Mouse (Mus musculus) heart, postnatal 0 days (tissue): ENCODE data around the gene Robo1. TPM values are rescaled to one million over a fixed set of nuclear protein-coding genes. Genes with fewer than 3 reads are reported as not detected.
A peak's percentile ranks its signal among the peaks of the same experiment; 100 is the strongest.

Experiments
- ATAC-seq: fragments of 200-750 bp; cut with Nextera tagmentation; 2 replicates; pipeline ENCODE4 v1.8.0; 2017; ENCODE audit warnings: low read depth, moderate number of reproducible peaks, moderate library complexity; ENCODE audit not compliant: insufficient read depth
- DNase-seq: peaks from one replicate; pipeline ENCODE4 v3.0.0-alpha.2; 2016; ENCODE audit warnings: low spot score
- H3K27ac ChIP-seq: fragments of 300-500 bp; sonication (generic); 2 replicates; pipeline ENCODE4 v1.5.1; 2014; ENCODE audit warnings: low read depth, mild to moderate bottlenecking
- H3K27me3 ChIP-seq: fragments of 300-500 bp; sonication (generic); 2 replicates; pipeline ENCODE4 v1.6.1; 2014; ENCODE audit warnings: low read length, mixed read lengths; ENCODE audit not compliant: control insufficient read depth, insufficient read depth
- H3K36me3 ChIP-seq: fragments of 300-500 bp; sonication (generic); replicated peaks from 2 replicates; pipeline ENCODE4 v1.6.1; 2014; ENCODE audit warnings: low read length, mixed read lengths; ENCODE audit not compliant: control insufficient read depth, insufficient read depth
- H3K4me1 ChIP-seq: fragments of 300-500 bp; sonication (generic); 2 replicates; pipeline ENCODE4 v1.6.1; 2014; ENCODE audit warnings: antibody characterized with exemption; ENCODE audit not compliant: control insufficient read depth, insufficient read depth
- H3K4me2 ChIP-seq: fragments of 300-500 bp; sonication (generic); 2 replicates; pipeline ENCODE4 v1.6.1; 2014; ENCODE audit warnings: low read depth, mild to moderate bottlenecking, low read length, moderate library complexity
- H3K4me3 ChIP-seq: fragments of 300-500 bp; sonication (generic); 2 replicates; pipeline ENCODE4 v1.5.1; 2014; ENCODE audit warnings: low read depth, low read length
- H3K9ac ChIP-seq: fragments of 300-500 bp; sonication (generic); replicated peaks from 2 replicates; pipeline ENCODE4 v1.6.1; 2014; ENCODE audit warnings: low read depth, low read length, mixed read lengths
- H3K9me3 ChIP-seq: fragments of 300-500 bp; sonication (generic); replicated peaks from 2 replicates; pipeline ENCODE4 v1.6.1; 2016; ENCODE audit warnings: low read length; ENCODE audit not compliant: control insufficient read depth
- CTCF ChIP-seq: IDR thresholded peaks from 2 replicates; pipeline ENCODE4 v1.5.1; 2016; ENCODE audit warnings: antibody characterized with exemption, control low read depth, low read depth
- EP300 ChIP-seq: IDR thresholded peaks from 2 replicates; pipeline ENCODE4 v1.6.1; 2016; ENCODE audit warnings: antibody characterized with exemption, low read depth
- WGBS: fragments of 180-500 bp; shearing (Covaris S2); extraction: QIAGEN DNeasy Blood & Tissue Kit; methylation state at CpG from one replicate; pipeline ENCODE4 v1.1.7; 2014; 5-methylcytosine and 5-hydroxymethylcytosine counted together
- polyA plus RNA-seq: library from polyadenylated mRNA; unstranded; fragments of >200 nt; fragmentation: Nextera tagmentation; extraction: Ambion mirVana; gene quantifications from 2 replicates; pipeline ENCODE4 v1.2.1, GENCODE M21; 2015
- total RNA-seq: library from RNA; depleted of rRNA; stranded (reverse); fragments of >200 nt; gene quantifications from 2 replicates; pipeline ENCODE4 v1.2.3, GENCODE M21; 2014; ENCODE audit warnings: low replicate concordance

Gene Robo1
- total and polyA plus RNA-seq, 2 experiments from 2014 or later = 2.8 to 4.0 TPM

DNA sequence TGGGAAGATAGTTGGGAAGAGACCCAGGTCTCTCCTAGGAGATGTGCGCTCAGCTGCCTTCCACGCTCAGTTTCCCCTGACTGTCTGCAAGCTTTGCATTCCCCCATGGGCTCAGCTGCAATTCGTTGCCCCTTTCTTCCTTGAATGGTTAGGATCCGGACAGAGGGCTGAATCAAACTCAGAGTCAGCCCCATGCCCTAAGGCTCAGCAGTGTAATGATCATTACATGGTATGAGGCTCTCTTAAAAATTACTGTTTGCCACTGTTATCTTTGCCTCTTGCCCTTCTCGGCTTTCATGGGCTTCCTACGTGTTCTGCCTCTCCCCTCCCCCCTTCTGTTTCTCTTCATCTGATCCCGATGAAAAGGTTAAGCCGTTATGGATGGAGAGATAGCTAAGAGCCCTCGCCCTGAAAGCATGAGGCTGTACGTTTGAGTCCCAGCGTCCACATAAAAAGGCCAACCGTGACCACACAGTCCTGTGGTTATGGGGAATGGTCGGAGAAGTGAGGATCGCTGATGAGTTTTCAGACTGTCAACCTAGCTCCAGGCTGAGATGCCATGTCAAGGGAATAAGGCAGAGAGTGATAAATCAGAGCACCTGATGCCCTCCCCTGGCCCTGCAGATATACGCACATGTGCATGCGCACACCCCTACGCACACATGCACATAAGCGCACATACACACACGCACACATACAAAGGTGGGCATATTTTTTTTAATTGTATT is 668.9 kb downstream of the Robo1 start:
- H3K4me2 ChIP-seq = no peak overlapping the region
- no peaks in the 10 kb centered on the region for H3K9me3 ChIP-seq
- no peaks in the 10 kb centered on the region for H3K36me3 ChIP-seq
- no peak overlapping the region for H3K9ac ChIP-seq
- ATAC-seq (no peak), DNase-seq (no peak)
- no peak overlapping the region for H3K27ac ChIP-seq
- TF ChIP-seq CTCF (no peak), EP300 (no peak)
- no peaks in the 10 kb centered on the region for H3K27me3 ChIP-seq
- no peaks in the 10 kb centered on the region for H3K4me1 ChIP-seq
- 70% methylated on average over 19 of the region's 19 CpGs for WGBS
- no peak overlapping the region for H3K4me3 ChIP-seq

DNA sequence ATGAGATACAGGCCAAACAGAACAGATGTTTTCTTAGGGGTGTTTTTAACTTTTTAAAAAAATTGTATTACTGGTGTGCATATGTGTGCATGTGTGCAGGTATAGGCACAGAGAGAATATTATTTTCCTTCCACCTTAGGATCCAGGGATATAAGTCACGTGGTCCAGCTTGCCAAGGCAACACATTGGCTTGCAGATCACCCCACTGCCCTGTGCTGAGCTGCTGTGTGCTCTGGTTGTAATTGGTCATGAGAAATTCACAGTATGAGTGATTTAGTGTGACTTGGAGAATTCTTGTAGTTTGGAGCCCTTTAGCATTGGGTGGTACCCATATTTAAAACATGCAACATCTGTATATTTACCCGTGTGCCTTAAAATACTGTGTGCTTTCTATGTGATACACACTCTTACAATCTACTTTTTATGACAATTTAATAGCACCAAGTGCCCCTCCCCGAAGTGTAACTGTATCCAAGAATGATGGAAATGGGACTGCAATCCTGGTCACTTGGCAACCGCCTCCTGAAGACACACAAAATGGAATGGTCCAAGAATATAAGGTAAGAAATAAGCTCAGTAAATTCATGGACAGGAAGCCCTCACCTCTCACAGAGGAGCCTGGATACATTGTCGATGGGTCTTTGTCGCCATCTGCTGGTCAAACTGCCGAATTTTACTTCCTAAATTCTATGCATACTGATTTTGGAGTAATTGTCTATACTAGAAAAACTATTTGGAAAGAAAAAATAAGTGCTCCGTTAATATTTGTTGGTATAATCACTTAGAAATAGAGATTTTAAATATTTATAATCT is 671.5 kb downstream of the Robo1 start:
- Histone ChIP-seq H3K27me3 (no peaks in the 10 kb centered on the region), H3K9ac (no peak overlapping the region), H3K4me3 (no peak overlapping the region), H3K4me1 (no peaks in the 10 kb centered on the region), H3K9me3 (no peaks in the 10 kb centered on the region), H3K27ac (no peak overlapping the region), H3K4me2 (no peak overlapping the region), H3K36me3 (no peaks in the 10 kb centered on the region)
- DNase-seq = peak; percentile 61
- 24% methylated on average over 8 of the region's 8 CpGs for WGBS
- ATAC-seq = no peak; the same call in 1 of the 2 replicates
- TF ChIP-seq CTCF (peak; percentile 83), EP300 (no peak)

DNA sequence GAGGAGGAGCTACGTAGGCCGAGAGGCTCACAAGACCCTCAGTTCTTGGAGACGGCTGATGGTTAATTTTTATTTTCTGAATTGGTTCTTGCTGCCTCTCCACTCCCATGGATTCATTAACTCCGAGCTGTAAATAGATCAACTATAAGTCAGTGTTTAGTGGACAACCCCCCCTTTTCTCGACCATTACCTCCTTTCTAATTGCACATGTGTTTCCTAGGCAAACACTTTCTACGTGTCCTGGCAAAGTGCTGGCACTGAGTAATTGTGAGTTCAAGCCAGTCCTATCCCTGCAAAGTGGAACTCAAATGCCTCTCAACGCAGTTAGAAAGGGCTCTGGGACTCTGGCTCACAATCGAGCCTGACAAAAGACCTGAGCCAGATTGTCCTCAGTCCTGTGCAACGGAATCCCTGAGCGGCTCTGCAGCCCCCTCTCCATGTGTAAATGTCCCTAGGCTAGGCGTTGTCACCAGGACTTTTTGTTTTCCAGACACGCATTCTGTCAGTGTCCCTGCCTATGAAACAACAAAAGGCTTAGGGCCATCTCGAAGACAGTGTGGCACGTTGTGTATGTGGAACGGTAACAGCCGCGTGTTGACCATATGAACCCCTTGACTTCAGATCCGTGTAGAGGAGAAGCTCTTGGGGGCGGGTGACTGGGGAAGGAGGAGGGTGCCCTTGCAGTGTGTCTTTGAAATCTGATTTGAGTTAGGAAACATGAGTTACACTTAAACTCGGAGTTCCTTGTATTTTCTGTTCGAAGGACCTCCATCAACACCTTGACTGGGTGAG is 682.5 kb downstream of the Robo1 start:
- H3K9me3 ChIP-seq = no peaks in the 10 kb centered on the region
- H3K4me2 ChIP-seq = no peak overlapping the region
- H3K4me3 ChIP-seq = no peak overlapping the region
- DNase-seq = no peak
- H3K27ac ChIP-seq = no peak overlapping the region
- H3K4me1 ChIP-seq = no peaks in the 10 kb centered on the region
- H3K27me3 ChIP-seq = no peaks in the 10 kb centered on the region
- no peak for ATAC-seq
- 83% methylated on average over 21 of the region's 21 CpGs for WGBS
- H3K9ac ChIP-seq = no peak overlapping the region
- TF ChIP-seq EP300 (no peak), CTCF (no peak)
- no peaks in the 10 kb centered on the region; the same call in 1 of the 2 replicates for H3K36me3 ChIP-seq

DNA sequence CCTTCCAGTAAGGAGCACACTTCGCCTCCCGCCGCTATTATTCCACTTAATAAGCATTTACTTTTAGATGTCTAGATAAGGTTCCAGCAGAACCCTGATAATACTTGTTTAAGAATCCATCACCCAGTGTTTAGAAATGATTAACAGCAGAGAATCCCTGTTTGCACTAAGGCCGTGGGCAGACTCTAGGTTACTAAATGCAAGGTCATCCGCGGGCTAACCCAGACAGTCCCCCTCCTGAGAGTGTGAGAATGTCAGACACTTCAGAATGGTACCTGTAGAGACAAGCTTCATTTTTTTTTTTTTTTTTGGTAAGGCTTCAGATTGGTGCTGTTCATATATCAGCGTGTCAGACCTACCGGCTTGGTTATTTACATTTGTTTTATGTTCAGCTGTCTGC is 685.1 kb downstream of the Robo1 start:
- no peak for ATAC-seq
- no peak overlapping the region for H3K4me3 ChIP-seq
- 74% methylated on average over 8 of the region's 8 CpGs for WGBS

DNA sequence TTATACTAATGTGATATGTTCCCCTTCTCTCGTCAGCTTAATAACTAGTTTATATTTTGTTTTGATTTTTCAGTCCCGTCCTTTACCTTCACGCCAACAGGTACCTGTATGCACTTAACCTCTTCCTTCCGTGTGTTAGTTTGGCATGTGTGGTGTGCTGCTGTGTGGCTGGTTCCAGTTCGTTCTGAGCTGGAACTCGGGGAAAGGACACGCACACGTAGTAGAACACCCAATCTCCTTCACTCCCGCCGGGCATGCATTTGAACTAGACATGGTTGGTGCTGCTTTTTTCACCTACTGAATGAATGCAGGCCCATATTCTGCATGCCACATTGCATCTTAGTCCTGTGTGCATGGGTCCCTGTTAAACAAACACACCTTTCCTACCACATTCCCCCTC is 685.5 kb downstream of the Robo1 start:
- no peak overlapping the region for H3K4me2 ChIP-seq
- 74% methylated on average over 10 of the region's 10 CpGs for WGBS
- no peak for DNase-seq
- H3K4me1 ChIP-seq = peaks cover 4% of the 10 kb centered on the region; the same call in 1 of the 2 replicates
- TF ChIP-seq CTCF (no peak), EP300 (no peak)
- H3K4me3 ChIP-seq = no peak overlapping the region
- no peaks in the 10 kb centered on the region for H3K9me3 ChIP-seq
- no peaks in the 10 kb centered on the region; the same call in 1 of the 2 replicates for H3K36me3 ChIP-seq
- no peaks in the 10 kb centered on the region for H3K27me3 ChIP-seq
- ATAC-seq = no peak
- no peak overlapping the region for H3K27ac ChIP-seq
- no peak overlapping the region for H3K9ac ChIP-seq

More for the DNA sequence above, 685.1 kb downstream of the Robo1 start:
- DNase-seq = no peak
- no peak overlapping the region for H3K9ac ChIP-seq
- H3K36me3 ChIP-seq = no peaks in the 10 kb centered on the region; the same call in 1 of the 2 replicates
- no peaks in the 10 kb centered on the region for H3K4me1 ChIP-seq
- H3K4me2 ChIP-seq = no peak overlapping the region
- no peaks in the 10 kb centered on the region for H3K27me3 ChIP-seq
- no peaks in the 10 kb centered on the region for H3K9me3 ChIP-seq
- H3K27ac ChIP-seq = no peak overlapping the region
- TF ChIP-seq EP300 (no peak), CTCF (no peak)
